Mouse (Mus musculus) heart, embryonic 14.5 days (tissue): ENCODE data around the gene Crygc. TPM values are rescaled to one million over a fixed set of nuclear protein-coding genes. Genes with fewer than 3 reads are reported as not detected.

Experiments
- ATAC-seq: fragments of 200-750 bp; cut with Nextera tagmentation; 2 replicates; pipeline ENCODE4 v1.8.0; 2017; ENCODE audit warnings: low read depth, moderate TSS enrichment; ENCODE audit not compliant: insufficient number of reproducible peaks, insufficient read depth, low FRiP score
- H3K27ac ChIP-seq, 2 experiments: fragments of 200-500 bp in 1 of 2; fragments of 300-500 bp in 1 of 2; sonication (generic) in 1 of 2; replicated peaks in 1 of 2; 2 replicates each; pipeline ENCODE4 v1.5.1; 2012 to 2014; ENCODE audit warnings: low read depth in 2 of 2, low read length in 2 of 2, control low read depth in 1 of 2, mild to moderate bottlenecking in 1 of 2, mixed read lengths in 1 of 2; ENCODE audit not compliant: control insufficient read depth in 1 of 2, insufficient read depth in 1 of 2
- H3K27me3 ChIP-seq: fragments of 300-500 bp; sonication (generic); 2 replicates; pipeline ENCODE4 v1.6.1; 2014; ENCODE audit warnings: mild to moderate bottlenecking, low read length, control low read depth; ENCODE audit not compliant: control insufficient read depth, insufficient read depth
- H3K36me3 ChIP-seq: fragments of 300-500 bp; sonication (generic); 2 replicates; pipeline ENCODE4 v1.6.1; 2014; ENCODE audit warnings: mild to moderate bottlenecking, control low read depth, low read length, mixed read lengths; ENCODE audit not compliant: control insufficient read depth, insufficient read depth
- H3K4me1 ChIP-seq, 2 experiments: fragments of 200-500 bp in 1 of 2; fragments of 300-500 bp in 1 of 2; sonication (generic) in 1 of 2; 2 replicates each; pipeline ENCODE4 v1.6.1; 2012 to 2014; ENCODE audit warnings: low read length in 2 of 2, control low read depth in 1 of 2, mixed read lengths in 1 of 2; ENCODE audit not compliant: control insufficient read depth in 2 of 2, insufficient read depth in 2 of 2
- H3K4me2 ChIP-seq: fragments of 300-500 bp; sonication (generic); 2 replicates; pipeline ENCODE4 v1.6.1; 2014; ENCODE audit warnings: mild to moderate bottlenecking, low read length
- H3K4me3 ChIP-seq, 2 experiments: fragments of 200-500 bp in 1 of 2; fragments of 300-500 bp in 1 of 2; sonication (generic) in 1 of 2; 2 replicates each; pipeline ENCODE4 v1.5.1; 2012 to 2014; ENCODE audit warnings: low read length in 2 of 2, mild to moderate bottlenecking in 2 of 2, control low read depth in 1 of 2, low read depth in 1 of 2, moderate library complexity in 1 of 2; ENCODE audit not compliant: control insufficient read depth in 1 of 2, insufficient read depth in 1 of 2
- H3K9ac ChIP-seq: fragments of 300-500 bp; sonication (generic); 2 replicates; pipeline ENCODE4 v1.6.1; 2014; ENCODE audit warnings: mild to moderate bottlenecking, low read length
- H3K9me3 ChIP-seq: fragments of 300-500 bp; sonication (generic); 2 replicates; pipeline ENCODE4 v1.6.1; 2016; ENCODE audit warnings: low read length, control low read depth; ENCODE audit not compliant: control insufficient read depth
- WGBS: fragments of 180-500 bp; shearing (Covaris S2); extraction: QIAGEN DNeasy Blood & Tissue Kit; methylation state at CpG from one replicate; pipeline ENCODE4 v1.1.7; 2014; 5-methylcytosine and 5-hydroxymethylcytosine counted together
- polyA plus RNA-seq: library from polyadenylated mRNA; unstranded; fragments of >200 nt; fragmentation: Nextera tagmentation; extraction: Ambion mirVana; gene quantifications from 2 replicates; pipeline ENCODE4 v1.2.1, GENCODE M21; 2014

Gene Crygc
- not detected in 2 replicates for polyA plus RNA-seq

GRCm38 (mm10) chr1:65073589-65073988 is at the start of gene Crygc:
Crygc (minus strand) TSS chr1:65073689.
- Histone ChIP-seq H3K27ac (no peak within 1 kb of the TSS), H3K4me3 (no peak within 1 kb of the TSS), H3K4me1 (no peaks in the 10 kb centered on the region; a peak in 1 of 4 replicates), H3K9me3 (0 out of 2 replicates have a peak, but pooled peaks cover under 1% of the 10 kb centered on the region), H3K9ac (no peak within 1 kb of the TSS), H3K27me3 (no peaks in the 10 kb centered on the region), H3K36me3 (no peaks in the 10 kb centered on the region), H3K4me2 (no peak within 1 kb of the TSS)
- ATAC-seq = no peak
- WGBS = 74% methylated on average over 6 of the region's 6 CpGs

GRCm38 (mm10) chr1:65122574-65123372 is 49.3 kb upstream of the Crygc start, which contains the start of gene D630023F18Rik:
D630023F18Rik (minus strand) TSS chr1:65123214.
- Histone ChIP-seq H3K4me1 (no peaks in the 10 kb centered on the region), H3K36me3 (no peaks in the 10 kb centered on the region), H3K4me3 (peak within 1 kb of the TSS; percentile 9 to 41), H3K27me3 (no peaks in the 10 kb centered on the region), H3K27ac (no peak within 1 kb of the TSS), H3K4me2 (peak within 1 kb of the TSS; percentile 42), H3K9ac (no peak within 1 kb of the TSS), H3K9me3 (no peaks in the 10 kb centered on the region)
- no peak for ATAC-seq
- 19% methylated on average over 9 of the region's 9 CpGs for WGBS

- Histone ChIP-seq H3K9ac (no peak within 1 kb of the TSS), H3K36me3 (no peaks in the 10 kb centered on the region), H3K4me3 (no peak within 1 kb of the TSS), H3K27me3 (no peaks in the 10 kb centered on the region), H3K27ac (no peak within 1 kb of the TSS), H3K4me2 (no peak within 1 kb of the TSS), H3K9me3 (no peaks in the 10 kb centered on the region), H3K4me1 (no peaks in the 10 kb centered on the region)
- 68% methylated on average over 1 of the region's 1 CpGs for WGBS
- ATAC-seq = no peak
Measured at GRCm38 (mm10) chr1:65119438-65119837, 45.9 kb upstream of the Crygc start, which contains the start of gene Gm28845. Gm28845 (minus strand) TSS chr1:65119558.

GRCm38 (mm10) chr1:65118150-65118913 is 44.8 kb upstream of the Crygc start:
- no peak for ATAC-seq

GRCm38 (mm10) chr1:65113536-65114172 is 40.2 kb upstream of the Crygc start:
- no peaks in the 10 kb centered on the region for H3K27me3 ChIP-seq
- ATAC-seq = no peak
- no peak overlapping the region for H3K27ac ChIP-seq
- H3K9ac ChIP-seq = no peak overlapping the region
- H3K9me3 ChIP-seq = no peaks in the 10 kb centered on the region
- no peak overlapping the region for H3K4me2 ChIP-seq
- no peaks in the 10 kb centered on the region for H3K36me3 ChIP-seq
- H3K4me3 ChIP-seq = no peak overlapping the region
- peaks cover 0 to 4% of the 10 kb centered on the region in 2 experiments; a peak in 1 of 4 replicates for H3K4me1 ChIP-seq
- WGBS = 90% methylated on average over 5 of the region's 5 CpGs

More at GRCm38 (mm10) chr1:65118150-65118913, 44.8 kb upstream of the Crygc start:
- Histone ChIP-seq H3K9me3 (no peaks in the 10 kb centered on the region), H3K4me1 (no peaks in the 10 kb centered on the region), H3K9ac (no peak overlapping the region), H3K27me3 (no peaks in the 10 kb centered on the region), H3K27ac (no peak overlapping the region), H3K4me2 (no peak overlapping the region), H3K36me3 (no peaks in the 10 kb centered on the region), H3K4me3 (no peak overlapping the region)
- WGBS = 61% methylated on average over 8 of the region's 8 CpGs

- no peaks in the 10 kb centered on the region for H3K27me3 ChIP-seq
- no peak for ATAC-seq
- peak overlapping the region; percentile 13 to 28; a peak in 2 of 4 replicates for H3K4me3 ChIP-seq
- H3K36me3 ChIP-seq = no peaks in the 10 kb centered on the region
- peaks cover 0 to 4% of the 10 kb centered on the region in 2 experiments; a peak in 1 of 4 replicates for H3K4me1 ChIP-seq
- H3K9ac ChIP-seq = 0 out of 2 replicates have a peak overlapping the region, but pooled peaks have one; percentile 31
- H3K9me3 ChIP-seq = no peaks in the 10 kb centered on the region
- 50% methylated on average over 14 of the region's 14 CpGs for WGBS
- H3K4me2 ChIP-seq = peak overlapping the region; percentile 59
- H3K27ac ChIP-seq = no peak overlapping the region
Measured at GRCm38 (mm10) chr1:65112807-65113196, 39.3 kb upstream of the Crygc start.
